Mouse (Mus musculus): ENCODE data around the gene Slc9a9. TPM values are rescaled to one million over a fixed set of nuclear protein-coding genes. Genes with fewer than 3 reads are reported as not detected.

The Slc9a9 gene
- polyA plus RNA-seq, 1 experiment, result 16.0 TPM

DNA sequence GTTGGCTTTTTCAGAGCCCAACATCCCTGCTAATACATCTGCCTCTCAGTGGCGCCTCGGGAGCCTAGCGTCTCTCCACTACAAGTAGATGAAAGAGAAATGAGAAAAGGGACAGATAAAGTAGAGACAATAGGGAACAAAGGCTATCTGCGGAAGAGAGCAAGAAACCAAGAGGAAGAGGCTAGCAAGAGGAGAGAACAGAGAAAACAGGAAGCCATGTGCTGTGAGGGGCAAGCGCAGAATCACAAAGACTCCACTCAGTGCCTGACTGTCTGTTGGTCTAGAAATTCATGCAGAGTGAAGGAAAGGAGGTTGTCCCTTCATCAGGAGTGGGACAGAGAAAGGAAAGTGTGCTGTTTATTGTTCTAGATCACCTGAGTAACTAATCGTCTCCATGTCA is 16.5 kb upstream of the Slc9a9 start:
- Histone ChIP-seq H3K27ac (ENCODE audit: insufficient read depth, low read length) (no peak overlapping the region), H3K4me1 (ENCODE audit: control insufficient read depth, insufficient read depth, low read length) (peaks cover 2% of the 10 kb centered on the region; the same call in 1 of the 2 replicates), H3K4me3 (ENCODE audit: insufficient read depth, low read length) (no peak overlapping the region)
- TF ChIP-seq POLR2A (IDR thresholded peaks at IDR 0.05; ENCODE audit: extremely low read depth, insufficient read depth, low read length) (no peak), CTCF (IDR thresholded peaks at IDR 0.05; ENCODE audit: extremely low read depth, insufficient read depth, low read length) (no peak)

- Histone ChIP-seq H3K27ac (ENCODE audit: insufficient read depth, low read length) (no peak overlapping the region), H3K4me1 (ENCODE audit: control insufficient read depth, insufficient read depth, low read length) (peaks cover 2% of the 10 kb centered on the region; the same call in 1 of the 2 replicates), H3K4me3 (ENCODE audit: insufficient read depth, low read length) (no peak overlapping the region)
- TF ChIP-seq POLR2A (IDR thresholded peaks at IDR 0.05; ENCODE audit: extremely low read depth, insufficient read depth, low read length) (no peak), CTCF (IDR thresholded peaks at IDR 0.05; ENCODE audit: extremely low read depth, insufficient read depth, low read length) (no peak)
These were observed 15.9 kb upstream of the Slc9a9 start for GRCm38 (mm10) chr9:94653827-94654226.

DNA sequence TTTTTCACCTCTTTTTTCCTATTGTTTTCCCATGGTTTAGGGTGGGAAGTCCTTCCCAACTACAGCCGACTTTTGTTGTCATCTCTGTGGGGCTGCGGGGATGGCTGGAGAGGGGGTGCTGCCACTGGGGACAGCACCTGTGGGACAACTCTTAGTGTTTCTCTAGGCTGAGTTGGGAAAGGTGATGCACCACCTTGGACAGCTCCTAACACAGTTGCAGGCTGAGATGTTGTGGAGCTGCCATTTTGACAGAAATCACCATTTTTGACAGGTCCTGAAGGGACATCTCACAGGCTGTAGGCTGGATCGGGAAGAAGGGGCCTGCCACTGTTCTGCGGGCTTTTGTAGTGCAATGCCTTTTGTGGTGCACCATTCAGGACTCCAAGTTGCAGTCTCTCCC is 13.4 kb upstream of the Slc9a9 start:
- no peak overlapping the region for H3K27ac ChIP-seq (ENCODE audit: insufficient read depth, low read length)
- H3K4me3 ChIP-seq (ENCODE audit: insufficient read depth, low read length), result no peak overlapping the region
- TF ChIP-seq POLR2A (IDR thresholded peaks at IDR 0.05; ENCODE audit: extremely low read depth, insufficient read depth, low read length), result no peak
- no peak for TF ChIP-seq CTCF (IDR thresholded peaks at IDR 0.05; ENCODE audit: extremely low read depth, insufficient read depth, low read length)
- H3K4me1 ChIP-seq (ENCODE audit: control insufficient read depth, insufficient read depth, low read length), result no peaks in the 10 kb centered on the region

DNA sequence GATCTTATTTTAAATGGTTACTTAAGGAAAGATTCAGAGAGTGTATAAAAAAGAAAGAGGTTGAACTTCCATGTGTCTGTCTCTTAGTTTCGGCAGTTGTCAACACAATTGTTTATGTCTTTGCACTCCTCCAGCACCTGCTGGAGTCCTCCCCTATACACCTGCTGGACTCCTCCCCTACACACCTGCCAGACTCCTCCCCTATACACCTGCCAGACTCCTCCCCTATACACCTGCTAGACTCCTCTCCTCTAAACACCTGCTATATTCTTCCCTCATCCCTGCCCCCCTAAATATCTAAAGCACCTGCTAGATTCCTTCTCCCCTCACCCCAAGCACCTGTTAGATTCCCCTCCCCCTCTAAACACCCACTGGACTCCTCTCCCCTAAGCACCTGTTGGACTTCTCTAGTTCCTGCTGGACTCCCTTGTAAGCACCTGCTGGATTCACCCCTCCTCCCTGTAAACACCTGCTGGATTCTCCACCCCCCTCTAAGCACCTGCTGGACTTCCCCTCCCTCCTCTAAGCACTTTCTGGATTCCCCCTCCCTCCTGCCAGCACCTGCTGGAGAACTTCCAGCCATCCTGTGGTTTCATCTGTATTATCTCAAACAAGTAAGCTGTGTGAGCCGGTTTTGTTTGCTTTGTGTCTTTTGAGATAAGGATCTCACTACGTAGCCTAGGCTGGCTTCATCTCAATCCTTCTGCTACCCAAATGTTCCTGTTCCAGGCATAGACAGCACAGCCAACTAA is 10.1 kb upstream of the Slc9a9 start:
- Histone ChIP-seq H3K4me3 (ENCODE audit: insufficient read depth, low read length) (no peak overlapping the region), H3K27ac (ENCODE audit: insufficient read depth, low read length) (no peak overlapping the region), H3K4me1 (ENCODE audit: control insufficient read depth, insufficient read depth, low read length) (no peaks in the 10 kb centered on the region)
- TF ChIP-seq CTCF (IDR thresholded peaks at IDR 0.05; ENCODE audit: extremely low read depth, insufficient read depth, low read length) (no peak), POLR2A (IDR thresholded peaks at IDR 0.05; ENCODE audit: extremely low read depth, insufficient read depth, low read length) (no peak)

DNA sequence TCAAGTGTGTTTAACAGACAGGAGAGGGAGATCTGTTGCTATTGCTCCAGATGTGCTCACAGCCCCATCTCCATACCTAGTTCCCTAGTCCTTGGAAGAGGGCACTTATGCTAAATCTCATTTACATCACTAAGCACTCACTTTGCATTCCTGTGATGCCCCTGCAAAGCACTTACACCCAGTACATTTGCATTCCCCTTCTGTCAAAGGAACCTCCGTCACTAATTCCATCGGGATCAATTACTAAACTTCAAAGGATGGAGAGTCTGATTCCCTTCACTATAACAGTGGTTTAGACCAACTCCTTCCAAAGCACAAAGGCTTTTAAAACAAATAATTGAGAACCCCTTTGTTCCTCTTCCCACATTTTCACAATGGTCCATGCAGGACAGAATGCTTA is 7.9 kb upstream of the Slc9a9 start:
- TF ChIP-seq POLR2A (IDR thresholded peaks at IDR 0.05; ENCODE audit: extremely low read depth, insufficient read depth, low read length), result no peak
- TF ChIP-seq CTCF (IDR thresholded peaks at IDR 0.05; ENCODE audit: extremely low read depth, insufficient read depth, low read length), result no peak
- Histone ChIP-seq H3K27ac (ENCODE audit: insufficient read depth, low read length) (no peak overlapping the region), H3K4me3 (ENCODE audit: insufficient read depth, low read length) (no peak overlapping the region), H3K4me1 (ENCODE audit: control insufficient read depth, insufficient read depth, low read length) (no peaks in the 10 kb centered on the region)

GRCm38 (mm10) chr9:94665248-94665647 is 4.5 kb upstream of the Slc9a9 start:
- H3K4me1 ChIP-seq (ENCODE audit: control insufficient read depth, insufficient read depth, low read length), result no peaks in the 10 kb centered on the region

DNA sequence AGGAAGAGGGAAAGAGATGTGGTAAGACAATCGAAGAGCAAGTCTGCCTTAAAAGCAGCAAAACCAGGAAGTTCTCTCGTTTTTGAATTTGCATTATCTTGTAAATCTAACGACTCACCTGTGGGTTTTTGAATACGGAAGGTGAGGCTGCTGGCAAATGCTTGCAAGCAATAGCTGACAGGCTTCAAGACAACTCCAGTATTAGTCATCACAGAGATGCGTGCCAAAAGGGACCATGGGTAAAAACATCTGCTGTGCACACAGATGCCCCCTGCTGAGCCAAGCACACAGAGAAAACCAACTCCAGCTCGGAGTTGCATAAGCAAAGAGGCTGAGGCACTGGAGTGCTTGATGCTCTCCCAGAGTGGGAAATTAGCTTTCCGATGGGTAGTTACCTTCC is 1.1 kb upstream of the Slc9a9 start:
- TF ChIP-seq CTCF (IDR thresholded peaks at IDR 0.05; ENCODE audit: extremely low read depth, insufficient read depth, low read length) (peak; percentile 17; the same call in 1 of the 2 replicates), POLR2A (IDR thresholded peaks at IDR 0.05; ENCODE audit: extremely low read depth, insufficient read depth, low read length) (0 out of 2 replicates have a peak, but pooled peaks have one; percentile 40)

More at GRCm38 (mm10) chr9:94665248-94665647, 4.5 kb upstream of the Slc9a9 start:
- Histone ChIP-seq H3K4me3 (ENCODE audit: insufficient read depth, low read length) (no peak overlapping the region), H3K27ac (ENCODE audit: insufficient read depth, low read length) (no peak overlapping the region)
- no peak for TF ChIP-seq POLR2A (IDR thresholded peaks at IDR 0.05; ENCODE audit: extremely low read depth, insufficient read depth, low read length)
- TF ChIP-seq CTCF (IDR thresholded peaks at IDR 0.05; ENCODE audit: extremely low read depth, insufficient read depth, low read length), result no peak

GRCm38 (mm10) chr9:94670704-94671103 is 995 bp downstream of the Slc9a9 start:
- Histone ChIP-seq H3K27ac (ENCODE audit: insufficient read depth, low read length) (no peak overlapping the region), H3K4me1 (ENCODE audit: control insufficient read depth, insufficient read depth, low read length) (peaks cover 3% of the 10 kb centered on the region; the same call in 1 of the 2 replicates), H3K4me3 (ENCODE audit: insufficient read depth, low read length) (peak overlapping the region; percentile 60)
- TF ChIP-seq CTCF (IDR thresholded peaks at IDR 0.05; ENCODE audit: extremely low read depth, insufficient read depth, low read length), result no peak
- TF ChIP-seq POLR2A (IDR thresholded peaks at IDR 0.05; ENCODE audit: extremely low read depth, insufficient read depth, low read length), result no peak

More for the DNA sequence above, 1.1 kb upstream of the Slc9a9 start:
- Histone ChIP-seq H3K4me3 (ENCODE audit: insufficient read depth, low read length) (no peak overlapping the region), H3K27ac (ENCODE audit: insufficient read depth, low read length) (peak overlapping the region; percentile 8; the same call in 1 of the 2 replicates), H3K4me1 (ENCODE audit: control insufficient read depth, insufficient read depth, low read length) (peaks cover 3% of the 10 kb centered on the region; the same call in 1 of the 2 replicates)

GRCm38 (mm10) chr9:94674704-94675103 is 5.0 kb downstream of the Slc9a9 start:
- TF ChIP-seq POLR2A (IDR thresholded peaks at IDR 0.05; ENCODE audit: extremely low read depth, insufficient read depth, low read length) (no peak), CTCF (IDR thresholded peaks at IDR 0.05; ENCODE audit: extremely low read depth, insufficient read depth, low read length) (no peak)
- Histone ChIP-seq H3K4me3 (ENCODE audit: insufficient read depth, low read length) (no peak overlapping the region), H3K4me1 (ENCODE audit: control insufficient read depth, insufficient read depth, low read length) (peaks cover 7% of the 10 kb centered on the region), H3K27ac (ENCODE audit: insufficient read depth, low read length) (no peak overlapping the region)
